Mouse (Mus musculus) kidney, embryonic 14.5 days (tissue): Measurements from ENCODE around the gene Snrpn. TPM values are rescaled to one million over a fixed set of nuclear protein-coding genes. Genes with fewer than 3 reads are reported as not detected.

Experiments
- polyA plus RNA-seq: library from polyadenylated mRNA; unstranded; fragments of >200 nt; fragmentation: Nextera tagmentation; extraction: Ambion mirVana; gene quantifications from 2 replicates; pipeline ENCODE4 v1.2.1, GENCODE M21; 2014

Gene Snrpn
- polyA plus RNA-seq, 1 experiment from 2014 or later, result 42.6 TPM

Other genes starting within 250 kb of the Snrpn start
- 21.6 and 25.3 TPM in 2 replicates for gene Snurf, start 135.2 kb downstream of the Snrpn start, polyA plus RNA-seq
- gene Gm38393, start 135.2 kb downstream of the Snrpn start, polyA plus RNA-seq, result 0.89 and 1.1 TPM in 2 replicates